Mouse (Mus musculus) liver, postnatal 0 days (tissue): Measurements from ENCODE around the gene Gls2.

ENCODE experiments used
- CTCF ChIP-seq: sonication (generic); IDR thresholded peaks from 2 replicates; pipeline ENCODE4 v1.5.1; 2016; ENCODE audit warnings: antibody characterized with exemption, low read depth
- EP300 ChIP-seq: IDR thresholded peaks from 2 replicates; pipeline ENCODE4 v1.6.1; 2016; ENCODE audit warnings: antibody characterized with exemption, low read depth, mild to moderate bottlenecking

GRCm38 (mm10) chr10:128193113-128193512, 1.1 kb upstream of the Gls2 start:
- TF ChIP-seq CTCF: no peak
- no peak for TF ChIP-seq EP300
